Mouse (Mus musculus): ENCODE data around the gene Rfwd3.
"Not testable (repeated sequence)": the region's sequence is repeated elsewhere in the genome, so short reads cannot be mapped to it uniquely, and the experiment has no call there.

Gene Rfwd3

GRCm38 (mm10) chr8:111285603-111286002 is 14.4 kb downstream of the Rfwd3 start:
- no peak for DNase-seq

- DNase-seq = no peak
These were observed 17.9 kb downstream of the Rfwd3 start for GRCm38 (mm10) chr8:111282093-111282492.

- DNase-seq = no peak
These were observed 31.7 kb downstream of the Rfwd3 start for GRCm38 (mm10) chr8:111268277-111268676.

GRCm38 (mm10) chr8:111266161-111266560 is 33.9 kb downstream of the Rfwd3 start:
- not testable (repeated sequence) for DNase-seq

GRCm38 (mm10) chr8:111264693-111265220 is 35.3 kb downstream of the Rfwd3 start:
- no peak for DNase-seq

GRCm38 (mm10) chr8:111261981-111262381 is 38.0 kb downstream of the Rfwd3 start:
- DNase-seq = no peak

GRCm38 (mm10) chr8:111260251-111260650 is 39.8 kb downstream of the Rfwd3 start:
- no peak for DNase-seq

- DNase-seq = no peak
These were observed 40.6 kb downstream of the Rfwd3 start for GRCm38 (mm10) chr8:111259408-111259741.

GRCm38 (mm10) chr8:111258631-111259407 is 41.2 kb downstream of the Rfwd3 start, which contains the start of gene Glg1:
Glg1 (minus strand) TSS chr8:111259216.
- DNase-seq = peak; percentile 92 to 95

GRCm38 (mm10) chr8:111258010-111258630 is 41.9 kb downstream of the Rfwd3 start:
- DNase-seq = no peak

GRCm38 (mm10) chr8:111252487-111253112 is 47.4 kb downstream of the Rfwd3 start:
- DNase-seq = no peak

- DNase-seq = no peak
These were observed 49.9 kb downstream of the Rfwd3 start for GRCm38 (mm10) chr8:111250111-111250510.

- no peak for DNase-seq
These were observed 51.9 kb downstream of the Rfwd3 start for GRCm38 (mm10) chr8:111248136-111248535.

- DNase-seq = not testable (repeated sequence)
These were observed 53.2 kb downstream of the Rfwd3 start for GRCm38 (mm10) chr8:111246864-111247263.

GRCm38 (mm10) chr8:111246287-111246830 is 53.7 kb downstream of the Rfwd3 start:
- DNase-seq = no peak

GRCm38 (mm10) chr8:111237301-111237700 is 62.7 kb downstream of the Rfwd3 start:
- no peak for DNase-seq

- DNase-seq = no peak
These were observed 66.3 kb downstream of the Rfwd3 start for GRCm38 (mm10) chr8:111233730-111234129.

GRCm38 (mm10) chr8:111224153-111224552 is 75.9 kb downstream of the Rfwd3 start:
- DNase-seq = no peak

Measured in cerebellum, postnatal 36 days (tissue).